Mouse (Mus musculus) embryonic facial prominence, embryonic 10.5 days (tissue): Measurements from ENCODE around the gene Gimap8. TPM values are rescaled to one million over a fixed set of nuclear protein-coding genes. Genes with fewer than 3 reads are reported as not detected.

Experiments
- DNase-seq: peaks from one replicate; pipeline ENCODE4 v3.0.0-alpha.2; 2017; ENCODE audit warnings: low spot score
- H3K27ac ChIP-seq: fragments of 300-500 bp; sonication (generic); replicated peaks from 2 replicates; pipeline ENCODE4 v1.5.1; 2016; ENCODE audit warnings: mild to moderate bottlenecking
- H3K27me3 ChIP-seq: fragments of 300-500 bp; sonication (generic); replicated peaks from 2 replicates; pipeline ENCODE4 v1.6.1; 2016; ENCODE audit warnings: low read depth, mild to moderate bottlenecking; ENCODE audit not compliant: poor library complexity, severe bottlenecking
- H3K36me3 ChIP-seq: fragments of 300-500 bp; sonication (generic); replicated peaks from 2 replicates; pipeline ENCODE4 v1.6.1; 2016; ENCODE audit warnings: mild to moderate bottlenecking, moderate library complexity
- H3K4me1 ChIP-seq: fragments of 300-500 bp; sonication (generic); 2 replicates; pipeline ENCODE4 v1.6.1; 2016
- H3K4me3 ChIP-seq: fragments of 300-500 bp; sonication (generic); 2 replicates; pipeline ENCODE4 v1.5.1; 2016; ENCODE audit warnings: mild to moderate bottlenecking, moderate library complexity
- H3K9me3 ChIP-seq: fragments of 300-500 bp; sonication (generic); 2 replicates; pipeline ENCODE4 v1.6.1; 2016; ENCODE audit warnings: mild to moderate bottlenecking
- WGBS: fragments of 180-500 bp; shearing (Covaris S2); methylation state at CpG from one replicate; pipeline ENCODE4 v1.1.7; 2016; 5-methylcytosine and 5-hydroxymethylcytosine counted together
- polyA plus RNA-seq: library from polyadenylated mRNA; unstranded; fragments of >200 nt; fragmentation: Nextera tagmentation; extraction: Ambion mirVana; gene quantifications from 2 replicates; pipeline ENCODE4 v1.2.1, GENCODE M21; 2016

The Gimap8 gene
- polyA plus RNA-seq, 1 experiment from 2014 or later, result 0.51 TPM

- Histone ChIP-seq H3K9me3 (no peaks in the 10 kb centered on the region), H3K27ac (no peak overlapping the region), H3K4me1 (peaks cover 11% of the 10 kb centered on the region), H3K36me3 (no peaks in the 10 kb centered on the region), H3K27me3 (no peaks in the 10 kb centered on the region), H3K4me3 (no peak overlapping the region)
- WGBS, result 50% methylated on average over 5 of the region's 5 CpGs
- no peak for DNase-seq
Measured at GRCm38 (mm10) chr6:48700251-48701075, 53.4 kb downstream of the Gimap8 start.

- Histone ChIP-seq H3K9me3 (no peaks in the 10 kb centered on the region), H3K27me3 (no peaks in the 10 kb centered on the region), H3K4me3 (no peak overlapping the region), H3K4me1 (peaks cover 11% of the 10 kb centered on the region), H3K27ac (no peak overlapping the region), H3K36me3 (no peaks in the 10 kb centered on the region)
- 85% methylated on average over 7 of the region's 7 CpGs for WGBS
- no peak for DNase-seq
Measured at GRCm38 (mm10) chr6:48702146-48702545, 55.1 kb downstream of the Gimap8 start.

- no peaks in the 10 kb centered on the region for H3K36me3 ChIP-seq
- DNase-seq, result no peak
- no peak overlapping the region for H3K4me3 ChIP-seq
- no peaks in the 10 kb centered on the region for H3K27me3 ChIP-seq
- H3K9me3 ChIP-seq, result no peaks in the 10 kb centered on the region
- 75% methylated on average over 5 of the region's 5 CpGs for WGBS
- H3K4me1 ChIP-seq, result peaks cover 11% of the 10 kb centered on the region
- H3K27ac ChIP-seq, result no peak overlapping the region
Measured at GRCm38 (mm10) chr6:48702601-48703000, 55.6 kb downstream of the Gimap8 start.

GRCm38 (mm10) chr6:48704146-48704545 is 57.1 kb downstream of the Gimap8 start:
- H3K27ac ChIP-seq, result no peak overlapping the region
- H3K36me3 ChIP-seq, result no peaks in the 10 kb centered on the region
- no peak overlapping the region for H3K4me3 ChIP-seq
- H3K9me3 ChIP-seq, result no peaks in the 10 kb centered on the region
- no peaks in the 10 kb centered on the region for H3K27me3 ChIP-seq
- DNase-seq, result no peak
- peaks cover 11% of the 10 kb centered on the region for H3K4me1 ChIP-seq

GRCm38 (mm10) chr6:48706130-48706529 is 59.1 kb downstream of the Gimap8 start:
- H3K27me3 ChIP-seq, result no peaks in the 10 kb centered on the region
- no peaks in the 10 kb centered on the region for H3K36me3 ChIP-seq
- H3K27ac ChIP-seq, result peak overlapping the region; percentile 30; the same call in 1 of the 2 replicates
- no peak for DNase-seq
- peak overlapping the region; percentile 8; the same call in 1 of the 2 replicates for H3K4me3 ChIP-seq
- peaks cover 11% of the 10 kb centered on the region for H3K4me1 ChIP-seq
- H3K9me3 ChIP-seq, result no peaks in the 10 kb centered on the region
- 54% methylated on average over 3 of the region's 3 CpGs for WGBS

Other genes with a start within 250 kb of the Gimap8 start
- 12.8 and 16.8 TPM in 2 replicates for gene Zfp467, start 201.4 kb upstream of the Gimap8 start, polyA plus RNA-seq
- 0.71 and 1.2 TPM in 2 replicates for gene Sspo, start 199.0 kb upstream of the Gimap8 start, polyA plus RNA-seq
- gene Atp6v0e2, start 109.6 kb upstream of the Gimap8 start, polyA plus RNA-seq, result 22.7 and 24.1 TPM in 2 replicates
- gene Lrrc61, start 92.4 kb upstream of the Gimap8 start, polyA plus RNA-seq, result 17.7 and 18.9 TPM in 2 replicates
- 2.5 and 3.0 TPM in 2 replicates for gene Rarres2, start 74.4 kb upstream of the Gimap8 start, polyA plus RNA-seq
- not detected in 2 replicates for gene Gm45021, start 57.6 kb upstream of the Gimap8 start, polyA plus RNA-seq
- gene Repin1, start 53.4 kb upstream of the Gimap8 start, polyA plus RNA-seq, result 50.7 and 56.2 TPM in 2 replicates
- 0.91 TPM in 1 of 2 replicates, not detected in the other for gene Gm44965, start 53.3 kb upstream of the Gimap8 start, polyA plus RNA-seq
- gene Zfp775, start 45.2 kb upstream of the Gimap8 start, polyA plus RNA-seq, result 10.1 and 10.8 TPM in 2 replicates
- 1.1 TPM in 2 replicates for gene AI854703, start 20.5 kb upstream of the Gimap8 start, polyA plus RNA-seq
- 5.0 and 6.0 TPM in 2 replicates for gene Gimap9, start 28.9 kb downstream of the Gimap8 start, polyA plus RNA-seq
- gene Gimap4, start 37.3 kb downstream of the Gimap8 start, polyA plus RNA-seq, result 7.4 and 7.5 TPM in 2 replicates
- 11.5 and 12.1 TPM in 2 replicates for gene Gimap6, start 61.0 kb downstream of the Gimap8 start, polyA plus RNA-seq
- gene Gm28053, start 71.4 kb downstream of the Gimap8 start, polyA plus RNA-seq, result 0.28 TPM in 1 of 2 replicates, not detected in the other
- gene Gimap7, start 71.4 kb downstream of the Gimap8 start, polyA plus RNA-seq, result not detected in 2 replicates
- gene Gimap1, start 91.8 kb downstream of the Gimap8 start, polyA plus RNA-seq, result 4.1 and 5.0 TPM in 2 replicates
- gene Gimap5, start 99.0 kb downstream of the Gimap8 start, polyA plus RNA-seq, result 0.71 and 0.84 TPM in 2 replicates
- not detected in 2 replicates for gene Gimap3, start 123.6 kb downstream of the Gimap8 start, polyA plus RNA-seq
- gene Tmem176a, start 193.7 kb downstream of the Gimap8 start, polyA plus RNA-seq, result 14.2 and 21.0 TPM in 2 replicates
- gene Tmem176b, start 194.3 kb downstream of the Gimap8 start, polyA plus RNA-seq, result 38.1 and 54.6 TPM in 2 replicates
- 0.07 TPM in 1 of 2 replicates, not detected in the other for gene Aoc1, start 225.7 kb downstream of the Gimap8 start, polyA plus RNA-seq